Mouse (Mus musculus) mouse trophoblast stem cell (cell line): ENCODE measurements around the gene Tfcp2.
"Not testable (repeated sequence)": the region's sequence is repeated elsewhere in the genome, so short reads cannot be mapped to it uniquely, and the experiment has no call there.

Source experiments
- in situ Hi-C, 2 experiments: fragments of 300-500 bp; cut with MseI, MboI; formaldehyde crosslinking; loops; 2 replicates in 1 of 2; 3 replicates in 1 of 2; pipeline ENCODE4 v1.15.1; 2025

The Tfcp2 gene

DNA sequence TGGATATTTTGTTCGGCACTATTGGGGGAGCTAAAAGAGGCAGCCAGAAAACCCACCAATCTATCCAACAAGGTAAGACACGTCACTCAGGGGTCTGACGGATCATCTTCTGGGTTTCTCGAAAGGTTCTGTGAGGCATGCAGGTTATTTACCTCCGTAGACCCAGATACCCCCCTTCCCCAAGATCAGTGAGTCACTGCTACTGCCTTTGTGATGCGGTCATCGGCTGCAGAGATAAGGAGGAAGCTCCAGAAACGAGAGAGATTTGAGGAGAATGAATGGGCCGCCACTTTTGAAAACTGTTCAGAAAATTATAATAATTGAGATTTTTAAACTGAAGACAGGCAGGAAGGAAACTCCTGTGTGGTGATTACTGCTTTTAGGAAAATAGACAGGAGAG is 4.6 kb upstream of the Tfcp2 start:
- in situ Hi-C loops: no loop called here

DNA sequence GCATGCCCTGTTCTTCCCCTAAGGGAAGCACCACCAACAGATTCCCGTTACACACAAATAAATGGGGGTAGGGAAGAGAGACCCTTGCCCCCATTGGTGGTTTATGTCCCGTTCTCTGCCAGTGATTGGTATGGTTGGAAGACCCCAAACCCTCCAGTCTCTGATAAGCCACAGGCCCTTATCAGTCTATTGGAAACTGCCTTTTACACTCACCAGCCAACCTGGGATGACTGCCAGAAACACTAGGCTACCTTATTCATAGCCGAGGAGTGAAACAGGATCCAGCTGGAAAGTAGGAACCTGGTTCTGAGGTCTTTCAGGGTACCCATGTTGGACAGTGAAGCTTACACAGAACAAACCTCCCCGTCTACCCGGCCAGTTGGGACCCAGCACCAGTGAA is 4.2 kb upstream of the Tfcp2 start:
- in situ Hi-C loops: no loop called here

DNA sequence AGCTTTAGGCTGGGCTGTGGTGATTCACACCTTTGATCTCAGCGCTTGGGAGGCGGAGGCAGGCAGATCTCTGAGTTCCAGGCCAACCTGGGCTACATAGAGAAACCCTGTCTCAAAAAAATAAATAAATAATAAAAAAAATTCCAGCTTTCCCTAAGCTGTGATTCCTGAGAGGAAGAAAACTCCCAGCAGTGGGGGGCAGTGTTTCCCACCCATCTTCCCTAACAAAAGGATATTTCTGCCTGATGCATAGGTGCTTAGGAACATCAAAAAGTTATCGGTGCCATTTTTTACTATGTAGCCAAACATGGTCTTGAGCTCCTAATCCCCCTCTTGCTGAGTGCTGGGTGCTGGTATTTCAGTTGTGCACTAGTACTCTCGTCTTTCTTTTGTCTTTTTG is 1.5 kb downstream of the Tfcp2 start:
- in situ Hi-C loops: no loop called here

DNA sequence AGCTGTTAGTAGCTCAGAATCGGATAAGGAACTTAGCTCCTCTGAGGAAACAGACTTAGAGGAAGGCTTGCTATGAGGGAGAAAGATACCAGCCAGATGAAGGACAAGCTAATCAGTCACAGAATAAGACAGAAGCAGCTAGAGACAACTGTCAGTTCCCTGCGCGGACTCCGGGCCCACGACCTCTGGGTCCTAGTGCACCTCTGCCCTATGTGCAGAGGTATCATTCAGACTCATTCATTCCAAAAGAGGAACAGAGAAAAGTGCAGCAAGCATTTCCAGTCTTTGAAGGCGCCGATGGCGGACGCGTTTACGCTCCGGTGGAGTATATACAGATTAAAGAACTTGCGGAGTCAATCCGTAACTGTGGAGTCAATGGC is 8.2 kb downstream of the Tfcp2 start:
- in situ Hi-C loops: not testable (repeated sequence)

DNA sequence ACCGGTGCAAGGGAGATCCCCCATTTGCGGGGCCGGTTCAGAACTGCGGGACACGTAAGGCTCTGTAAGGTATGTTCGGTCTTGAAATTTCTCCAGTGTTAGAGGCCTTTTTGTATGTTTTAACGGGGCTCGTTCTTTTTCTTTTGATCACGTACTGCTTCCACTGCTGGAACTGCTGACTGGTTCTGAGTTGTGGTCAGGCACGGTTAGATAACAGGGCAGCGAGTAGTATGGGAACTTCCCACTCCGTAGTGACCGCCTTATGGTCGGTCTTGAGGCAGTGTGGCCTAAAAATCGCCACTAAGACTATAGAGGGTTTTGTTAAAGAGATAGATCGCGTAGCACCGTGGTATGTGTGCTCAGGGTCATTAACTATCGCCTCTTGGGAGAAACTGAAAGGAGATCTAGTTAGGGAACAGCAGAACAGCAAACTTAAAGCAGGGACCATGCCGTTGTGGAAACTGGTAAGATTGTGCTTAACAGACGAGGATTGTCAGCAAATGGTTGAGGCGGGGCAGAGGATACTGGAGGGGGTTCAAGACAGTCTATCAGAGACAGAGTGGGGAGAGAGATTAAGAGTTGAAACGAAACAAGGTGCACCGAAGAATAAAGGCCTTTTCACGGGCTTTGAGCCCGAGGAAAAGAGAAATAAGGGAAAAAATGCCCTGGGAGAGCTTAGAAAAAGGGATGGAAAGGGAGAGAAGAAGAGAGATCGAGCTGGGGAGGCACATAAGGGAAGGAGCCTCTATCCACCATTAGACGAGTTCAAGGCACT is 8.7 kb downstream of the Tfcp2 start:
- in situ Hi-C loops: not testable (repeated sequence)

DNA sequence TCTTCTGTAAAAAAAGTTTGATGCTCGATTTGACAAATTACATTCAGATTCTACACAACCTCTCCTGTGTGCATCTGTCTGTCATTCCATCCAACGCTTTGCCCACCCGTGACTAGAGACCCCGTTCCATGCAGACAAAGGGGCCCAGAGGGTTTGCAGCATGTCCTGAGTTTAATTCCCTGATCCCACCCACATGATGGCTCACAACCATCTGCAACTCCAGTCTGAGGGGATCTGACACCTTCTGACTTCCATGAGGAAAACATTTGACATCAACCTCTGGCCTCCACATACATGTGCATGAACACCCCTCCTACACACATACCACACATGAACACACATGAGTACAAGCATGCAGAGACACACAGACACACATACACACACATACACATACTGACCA is 10.4 kb downstream of the Tfcp2 start:
- in situ Hi-C loops: no loop called here

DNA sequence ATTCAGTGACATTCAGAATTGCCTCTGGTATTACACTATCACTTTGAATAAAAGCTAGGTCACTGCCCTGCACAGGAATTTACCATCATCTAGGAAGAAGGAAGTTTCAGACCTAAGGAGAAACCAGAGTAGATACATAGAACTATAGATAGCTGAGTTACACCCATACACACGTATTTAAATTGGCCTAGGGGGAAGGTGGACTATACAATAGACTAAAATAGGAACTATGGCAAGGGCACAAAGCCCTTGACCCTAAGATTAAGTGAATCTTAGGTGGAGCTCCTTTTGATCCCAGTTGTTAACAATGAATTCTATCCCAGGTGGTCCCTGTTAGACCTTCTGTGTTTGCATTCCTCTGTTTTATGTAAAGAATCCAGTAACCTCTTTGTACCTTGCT is 10.8 kb downstream of the Tfcp2 start:
- in situ Hi-C loops: not testable (repeated sequence)

DNA sequence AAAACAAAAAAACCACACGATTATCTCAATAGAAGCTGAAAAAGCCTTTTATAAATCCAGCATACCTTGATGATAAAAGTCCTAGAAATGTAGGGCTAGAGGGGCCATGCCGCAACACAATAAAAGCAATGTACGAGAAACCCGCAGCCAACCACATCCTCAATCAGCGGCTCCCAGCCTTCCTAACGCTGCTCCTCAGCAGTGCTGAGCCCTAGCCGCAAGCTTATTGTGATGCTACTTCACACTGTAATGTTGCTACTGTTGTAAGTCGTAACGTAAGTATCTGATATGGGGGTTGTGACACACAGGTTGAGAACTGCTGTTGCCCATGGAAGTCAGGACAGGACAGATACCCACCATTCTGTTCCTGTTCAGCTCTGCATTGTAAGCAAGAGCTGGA is 12.4 kb downstream of the Tfcp2 start:
- in situ Hi-C loops: no loop called here

DNA sequence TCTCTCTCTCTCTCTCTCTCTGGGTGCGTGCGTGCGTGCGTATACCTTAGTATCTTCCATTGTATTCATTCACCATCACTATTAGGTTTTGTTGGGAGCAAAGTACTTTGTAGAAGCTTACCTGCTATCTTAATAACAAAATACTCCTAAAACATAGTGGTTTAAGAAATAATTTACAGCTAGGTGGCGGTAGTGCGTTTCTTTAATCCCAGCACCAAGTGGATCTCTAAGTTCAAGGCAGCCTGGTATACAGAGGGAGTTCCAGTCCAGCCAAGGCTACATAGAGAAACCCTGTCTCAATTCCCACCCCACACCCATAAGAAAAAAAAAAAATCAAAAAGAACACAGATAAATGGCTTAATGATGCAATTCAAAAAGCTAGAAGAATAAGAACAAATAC is 13.9 kb downstream of the Tfcp2 start:
- in situ Hi-C loops: no loop called here

DNA sequence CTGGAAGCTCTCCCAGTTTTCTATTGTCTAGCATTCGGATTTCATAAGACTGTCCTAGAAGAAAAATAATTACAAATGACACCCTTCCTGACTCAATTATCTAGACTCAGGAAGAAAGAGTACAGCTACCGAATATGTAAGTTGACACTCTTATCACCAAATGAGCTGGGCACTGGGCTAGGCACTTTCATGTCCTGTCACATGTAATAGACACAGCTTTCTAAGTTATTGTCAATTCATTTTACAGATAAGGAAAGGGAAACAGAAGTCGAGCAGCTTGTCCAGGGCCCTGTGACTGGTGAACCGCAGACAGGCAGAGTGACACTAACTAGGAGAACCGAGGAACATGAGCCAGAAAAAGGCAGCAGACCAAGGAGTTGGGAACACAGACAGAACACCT is 23.9 kb downstream of the Tfcp2 start:
- in situ Hi-C loops: no loop called here

DNA sequence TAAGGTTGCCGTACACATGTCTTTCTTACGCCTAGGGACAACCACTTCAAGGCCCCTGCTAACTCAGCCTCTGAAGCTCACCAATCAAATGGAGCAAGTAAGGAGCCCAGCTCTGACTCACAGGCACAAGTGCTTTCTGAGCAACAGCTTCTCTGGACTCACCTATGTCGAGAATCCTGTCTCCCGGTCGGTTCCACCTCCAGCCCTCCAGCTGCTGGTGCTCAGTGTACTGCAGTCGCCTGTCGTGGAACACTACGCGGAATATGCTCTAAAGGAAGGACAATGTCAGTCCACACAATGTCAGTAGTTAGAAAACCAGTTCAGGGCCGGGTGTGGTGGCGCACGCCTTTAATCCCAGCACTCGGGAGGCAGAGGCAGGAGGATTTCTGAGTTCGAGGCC is 26.4 kb downstream of the Tfcp2 start:
- in situ Hi-C loops: no loop called here

DNA sequence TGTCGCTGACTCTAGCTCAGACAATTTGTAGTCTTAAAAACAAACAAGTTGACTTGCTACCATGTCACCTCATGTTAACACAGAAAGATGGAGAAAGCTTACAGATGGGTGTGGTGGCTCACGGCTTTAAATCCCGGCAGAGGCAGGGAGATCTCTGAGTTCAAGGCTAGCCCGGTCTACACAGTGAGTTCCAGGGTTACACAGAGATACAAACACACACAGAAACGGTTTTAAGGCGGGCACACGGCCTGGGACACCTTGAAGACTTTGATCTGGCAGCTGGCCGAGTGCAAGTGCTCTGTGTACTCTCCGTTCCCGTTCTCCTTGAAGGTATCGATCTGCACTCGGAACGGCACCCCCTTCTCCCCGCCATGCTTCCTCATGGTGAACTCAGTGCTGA is 31.5 kb downstream of the Tfcp2 start:
- in situ Hi-C loops: no loop called here

DNA sequence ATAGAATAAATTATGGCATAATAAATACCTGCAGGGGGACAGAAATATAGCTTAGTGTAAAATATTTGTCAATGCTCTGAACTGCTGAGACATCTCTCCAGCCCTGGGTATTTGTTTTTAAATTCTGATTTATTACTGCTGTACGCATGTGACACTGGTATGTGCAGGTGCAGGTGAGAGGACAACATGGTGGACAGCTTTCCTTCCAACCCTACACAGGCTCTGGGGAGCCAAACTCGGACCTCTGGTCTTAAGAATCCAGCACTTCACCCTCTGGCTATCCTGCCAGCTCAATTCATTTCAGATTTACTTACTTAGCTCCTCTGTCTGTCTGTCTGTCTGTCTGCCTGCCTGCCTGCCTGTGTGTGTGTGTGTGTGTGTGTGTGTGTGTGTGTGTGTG is 36.7 kb downstream of the Tfcp2 start:
- in situ Hi-C loops: no loop called here

DNA sequence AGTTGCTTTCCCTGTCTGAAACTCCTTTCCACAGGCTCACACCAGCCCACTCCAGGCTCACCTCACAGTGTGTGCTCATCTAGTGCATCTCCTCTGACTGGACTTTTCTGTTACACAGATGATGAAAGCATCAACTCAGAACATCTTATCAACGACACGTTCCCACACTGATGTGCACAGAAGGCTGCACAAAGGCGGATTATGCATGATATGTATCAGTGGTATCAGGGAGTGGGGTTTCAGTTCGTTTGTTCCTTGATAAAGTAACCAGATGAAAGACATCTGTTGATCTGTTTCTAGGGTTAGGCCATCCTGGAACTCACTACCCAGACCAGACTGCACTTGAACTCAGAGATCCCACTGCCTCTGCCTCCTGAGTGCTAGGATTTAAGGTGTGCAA is 38.4 kb downstream of the Tfcp2 start:
- in situ Hi-C loops: no loop called here

DNA sequence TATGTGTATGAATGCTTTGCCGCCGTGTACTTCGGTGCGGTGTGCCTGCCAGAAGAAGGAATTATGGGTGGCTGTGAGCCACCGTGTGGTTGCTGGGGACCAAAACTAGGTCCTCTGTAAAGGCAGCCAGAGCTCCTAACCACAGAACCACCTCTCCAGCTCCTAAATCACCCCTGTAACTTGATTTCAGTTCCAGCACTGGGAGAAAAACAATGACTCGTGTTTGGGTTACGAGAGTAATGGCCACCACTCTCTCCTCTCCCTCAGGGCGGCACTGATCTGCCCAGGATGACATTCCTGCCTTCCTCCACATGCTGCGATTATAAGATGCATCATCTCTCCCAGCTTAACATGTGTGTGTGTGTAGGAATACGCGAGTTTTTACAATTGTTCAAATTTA is 41.7 kb downstream of the Tfcp2 start:
- in situ Hi-C loops: no loop called here

DNA sequence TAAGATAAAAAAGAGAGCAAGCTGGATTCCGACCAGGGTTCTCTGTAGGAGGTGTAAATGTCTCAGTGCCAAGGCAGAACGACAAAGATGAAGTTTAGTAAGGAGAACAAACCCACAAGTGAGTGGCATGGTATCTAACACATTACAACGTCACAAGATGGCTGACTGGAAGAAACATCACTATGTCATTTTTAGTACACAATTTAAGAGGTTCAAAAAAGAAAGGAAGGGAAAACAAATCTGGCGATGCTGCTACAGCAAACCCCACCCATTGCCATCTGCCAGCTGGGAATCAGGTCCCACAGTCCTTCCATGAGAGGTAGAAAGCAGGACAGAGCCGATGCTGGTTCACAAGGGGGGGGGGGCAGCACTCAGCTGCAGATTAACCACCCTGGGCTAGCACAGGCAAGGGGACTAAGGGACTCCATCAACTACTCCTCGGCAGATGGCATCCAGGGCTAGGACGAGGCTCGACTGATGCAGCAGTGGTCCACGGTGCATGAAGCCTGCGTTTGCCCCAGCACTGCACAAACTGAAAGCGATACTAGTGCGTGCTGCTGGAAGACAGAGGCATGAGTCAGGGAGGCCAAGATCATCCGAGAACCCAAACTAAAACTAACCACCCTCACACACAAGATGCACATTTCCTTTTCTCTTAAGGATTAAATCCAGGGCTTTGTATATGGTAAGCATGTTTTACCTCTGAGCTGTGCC is 43.2 kb downstream of the Tfcp2 start:
- in situ Hi-C loops: no loop called here

DNA sequence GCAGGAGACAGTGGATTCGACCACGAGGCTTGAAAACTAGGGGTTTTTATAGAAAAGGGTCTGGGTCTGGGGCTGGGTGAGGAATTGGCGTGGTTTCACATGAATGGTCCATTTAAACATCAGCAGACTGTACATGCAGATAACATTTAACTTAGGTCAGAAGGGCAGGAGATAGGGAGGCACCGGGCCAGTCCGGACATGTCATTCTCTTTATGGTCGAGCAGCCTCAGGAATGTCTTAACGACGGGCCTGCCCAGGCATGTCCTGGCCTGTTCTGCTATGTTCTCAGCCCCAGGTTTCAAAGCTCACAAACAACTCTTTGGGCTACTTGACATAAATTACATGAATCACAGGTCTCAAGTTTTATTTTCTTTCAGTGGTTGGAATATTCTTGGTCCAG is 52.3 kb downstream of the Tfcp2 start:
- in situ Hi-C loops: not testable (repeated sequence)

DNA sequence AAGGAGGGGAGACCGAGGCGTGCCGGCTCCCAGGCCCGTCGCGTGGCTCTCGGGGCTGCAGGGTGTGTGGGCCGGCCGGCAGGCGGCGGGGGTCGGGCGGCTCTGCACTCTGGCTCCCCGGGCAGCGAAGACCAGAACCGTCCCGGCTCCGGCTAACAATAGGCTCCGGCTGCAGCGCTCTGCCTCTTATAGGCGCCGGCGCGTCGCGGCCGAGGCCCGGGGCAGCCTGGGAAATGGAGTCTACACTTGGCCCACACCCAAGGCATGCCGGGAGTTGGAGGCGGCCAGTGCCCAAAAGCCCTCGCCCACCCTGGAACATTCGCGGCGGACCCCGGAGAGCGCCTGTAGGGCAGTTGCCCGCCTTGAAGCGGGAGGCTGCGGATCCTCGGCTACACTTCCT is 56.7 kb downstream of the Tfcp2 start, which contains the start of gene Csrnp2:
TSS of gene Csrnp2 (minus strand) at position 387 of the 400 bp plus-strand sequence.
- in situ Hi-C loops: no loop called here

DNA sequence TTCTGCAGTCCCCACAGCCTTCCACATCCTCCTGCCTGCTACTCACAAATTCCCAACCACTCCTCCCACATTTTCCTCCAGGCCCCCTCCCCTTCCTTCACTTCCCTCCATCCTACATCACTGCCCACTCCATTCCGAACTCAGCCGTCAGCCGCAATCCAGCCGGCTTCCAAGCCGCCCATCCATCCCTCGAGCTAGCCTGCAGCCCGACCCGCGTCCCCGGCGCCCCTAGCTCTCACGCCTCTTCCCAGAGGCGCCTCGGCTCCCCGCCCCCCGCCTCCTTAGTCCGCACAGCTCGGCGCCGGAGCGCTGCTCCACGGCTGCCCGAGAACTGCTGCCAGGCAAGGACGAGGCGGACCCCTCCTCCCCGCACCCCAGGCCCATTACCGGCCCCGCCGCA is 57.2 kb downstream of the Tfcp2 start:
- in situ Hi-C loops: no loop called here

DNA sequence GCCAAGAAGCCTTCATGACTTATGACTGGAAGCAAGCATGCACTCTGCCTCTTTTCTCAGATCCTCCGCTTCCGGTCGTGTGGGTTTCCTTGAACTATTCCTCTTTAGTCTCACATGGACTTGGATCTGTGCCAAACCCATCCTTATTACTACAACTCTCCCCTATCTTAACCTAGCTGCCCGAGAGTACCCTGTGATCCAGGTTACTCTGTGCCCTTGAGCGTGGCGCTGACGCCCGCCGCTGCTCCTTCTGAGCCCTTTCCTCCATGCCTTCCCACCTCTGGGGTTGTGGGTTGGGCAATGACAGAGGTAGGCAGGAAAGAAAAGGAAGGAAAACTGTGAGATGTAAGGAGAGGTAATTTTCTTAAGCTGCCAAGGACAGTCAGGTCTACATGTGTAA is 59.8 kb downstream of the Tfcp2 start:
- in situ Hi-C loops: no loop called here

DNA sequence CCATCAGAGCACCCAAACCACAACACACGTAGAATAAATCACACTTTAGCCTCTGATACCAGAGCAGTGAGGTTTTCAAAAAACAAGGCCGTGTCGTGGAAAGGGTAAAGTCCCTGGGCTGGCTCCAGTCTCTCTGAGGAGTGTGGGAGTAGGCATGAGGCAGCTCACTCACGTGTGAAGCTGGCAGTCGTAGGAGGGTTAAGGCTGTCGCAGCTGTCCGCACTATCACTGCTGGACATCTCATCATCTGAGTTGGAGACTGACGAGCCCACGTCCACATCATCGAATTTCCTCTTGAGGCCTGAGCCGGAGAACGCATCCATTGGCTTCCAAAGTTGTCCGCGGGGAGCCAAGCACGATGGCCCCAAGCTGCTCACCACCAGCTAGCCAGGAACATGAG is 62.5 kb downstream of the Tfcp2 start:
- in situ Hi-C loops: no loop called here

DNA sequence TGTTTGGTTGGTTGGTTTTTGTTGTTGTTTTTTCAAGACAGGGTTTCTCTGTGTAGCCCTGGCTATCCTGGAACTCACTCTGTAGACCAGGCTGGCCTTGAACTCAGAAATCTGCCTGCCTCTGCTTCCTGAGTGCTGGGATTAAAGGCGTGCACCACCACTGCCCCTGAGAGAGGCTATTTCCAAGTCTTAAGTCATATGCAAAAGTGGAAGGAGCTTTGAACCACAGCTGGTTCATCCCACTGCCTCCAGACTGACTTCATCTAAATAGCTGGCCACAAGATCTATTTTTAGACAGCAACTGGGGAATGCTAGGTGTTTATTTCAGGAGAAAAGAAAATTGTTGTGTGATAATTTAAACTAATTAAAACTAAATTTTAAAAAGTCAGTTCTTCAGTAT is 63.5 kb downstream of the Tfcp2 start:
- in situ Hi-C loops: not testable (repeated sequence)

DNA sequence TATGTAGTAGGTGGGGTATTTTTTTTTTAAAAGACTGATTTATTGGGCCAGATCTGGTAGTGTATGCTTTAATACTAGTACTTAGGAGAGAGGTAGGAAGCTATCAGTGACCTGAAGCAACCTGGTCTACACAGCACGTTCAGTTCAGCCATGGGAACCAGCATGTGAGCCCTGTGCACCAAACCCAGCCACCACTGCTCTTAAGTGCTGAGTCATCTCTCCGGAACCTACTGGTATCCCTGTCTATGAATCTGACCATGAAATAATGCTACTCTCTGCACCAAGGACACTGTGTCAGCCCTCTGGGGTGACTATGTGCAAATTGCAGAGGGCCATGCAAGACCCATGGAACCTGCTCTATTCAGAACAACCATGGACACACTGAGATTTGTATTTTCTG is 64.8 kb downstream of the Tfcp2 start:
- in situ Hi-C loops: no loop called here

DNA sequence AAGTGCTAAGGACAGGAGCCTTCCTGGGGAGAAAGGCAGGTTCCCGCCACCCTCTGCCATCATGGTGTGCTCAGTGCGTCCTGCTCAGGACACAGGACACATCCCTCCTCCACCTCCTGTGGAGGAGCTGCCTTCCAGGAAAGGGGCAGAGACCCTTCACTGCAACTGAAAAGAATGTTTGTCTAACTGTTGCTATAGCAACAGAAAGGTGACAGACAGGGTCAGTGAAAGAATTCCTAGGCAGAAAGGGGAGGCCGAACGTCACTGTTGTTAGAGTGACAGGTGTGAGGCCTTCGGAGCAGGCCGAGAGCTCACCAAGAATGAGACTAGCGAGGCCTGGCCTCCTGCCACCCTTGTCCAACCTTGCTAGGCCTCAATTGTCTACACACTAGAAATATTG is 65.4 kb downstream of the Tfcp2 start:
- in situ Hi-C loops: no loop called here
